Mouse (Mus musculus): ENCODE measurements around the gene Usp24. TPM values are rescaled to one million over a fixed set of nuclear protein-coding genes. Genes with fewer than 3 reads are reported as not detected.
"Not testable (repeated sequence)": the region's sequence is repeated elsewhere in the genome, so short reads cannot be mapped to it uniquely, and the experiment has no call there.

The Usp24 gene
- polyA plus RNA-seq, 1 experiment from 2014 or later = 9.7 TPM

DNA sequence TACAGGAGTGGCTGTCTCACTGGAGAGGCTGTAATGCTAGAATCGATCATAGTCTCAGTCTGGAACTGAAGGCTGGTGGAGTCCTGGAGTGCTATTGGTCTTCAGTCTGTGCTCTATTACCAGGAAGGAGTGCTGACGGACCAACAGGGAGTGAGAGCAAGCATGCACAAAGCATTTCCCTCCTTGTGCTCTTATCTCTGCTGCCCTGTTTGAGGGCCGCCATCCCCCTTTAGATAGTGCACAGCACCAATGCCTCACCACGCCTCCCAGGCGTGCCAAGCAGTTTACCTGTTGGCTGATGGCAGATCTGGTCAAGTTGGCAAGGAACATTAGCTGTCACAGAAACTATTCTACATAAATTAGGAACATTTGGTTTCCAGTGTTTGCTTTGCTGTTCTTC is 11.4 kb downstream of the Usp24 start:
- 0 out of 2 replicates have a peak, but pooled peaks cover 2% of the 10 kb centered on the region for H3K4me1 ChIP-seq
- H3K9ac ChIP-seq = no peak overlapping the region
- H3K9me3 ChIP-seq = no peaks in the 10 kb centered on the region
- WGBS = 90% methylated on average over 5 of the region's 5 CpGs
- no peak overlapping the region for H3K4me3 ChIP-seq
- H3K36me3 ChIP-seq (replicated peaks) = no peaks in the 10 kb centered on the region
- H3K4me2 ChIP-seq = no peak overlapping the region
- H3K27me3 ChIP-seq (replicated peaks) = no peaks in the 10 kb centered on the region
- no peak for ATAC-seq (replicated peaks)
- no peak overlapping the region for H3K27ac ChIP-seq

DNA sequence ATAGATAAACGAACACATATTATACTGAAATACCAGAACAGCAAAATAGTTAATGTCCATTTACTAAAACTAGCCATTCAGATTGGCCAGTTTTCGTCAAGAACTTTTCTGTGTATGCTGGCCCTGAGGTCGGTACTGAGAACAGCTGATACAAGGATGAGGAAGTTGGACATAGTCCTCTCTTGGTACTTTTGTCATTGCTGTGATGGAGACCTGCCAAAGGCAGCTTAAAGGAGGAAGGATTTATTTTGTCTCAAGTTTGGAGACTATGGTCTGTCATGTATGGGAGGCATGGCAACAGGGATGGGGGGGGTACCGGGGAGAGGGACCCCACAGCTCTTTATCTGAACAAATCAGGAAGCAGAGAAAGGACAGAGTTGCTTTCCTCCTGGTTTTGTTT is 12.7 kb downstream of the Usp24 start:
- Histone ChIP-seq H3K27me3 (replicated peaks) (no peaks in the 10 kb centered on the region), H3K27ac (no peak overlapping the region), H3K4me3 (no peak overlapping the region), H3K9me3 (no peaks in the 10 kb centered on the region), H3K4me2 (no peak overlapping the region), H3K36me3 (replicated peaks) (no peaks in the 10 kb centered on the region), H3K9ac (no peak overlapping the region), H3K4me1 (no peaks in the 10 kb centered on the region)
- 93% methylated on average over 4 of the region's 4 CpGs for WGBS
- no peak for ATAC-seq (replicated peaks)

DNA sequence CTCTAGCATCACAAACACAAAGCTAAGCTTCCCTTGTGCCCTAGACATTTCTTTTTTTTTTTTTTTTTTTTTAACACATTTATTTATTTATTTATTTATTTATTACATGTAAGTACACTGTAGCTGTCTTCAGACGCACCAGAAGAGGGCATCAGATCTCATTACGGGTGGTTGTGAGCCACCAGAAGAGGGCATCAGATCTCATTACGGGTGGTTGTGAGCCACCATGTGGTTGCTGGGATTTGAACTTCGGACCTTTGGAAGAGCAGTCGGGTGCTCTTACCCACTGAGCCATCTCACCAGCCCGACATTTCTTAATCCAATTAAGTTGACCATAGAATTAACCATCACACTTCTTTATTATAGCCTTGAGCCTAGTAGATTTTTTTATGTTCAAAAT is 13.2 kb downstream of the Usp24 start:
- H3K4me2 ChIP-seq; ATAC-seq (replicated peaks); H3K27me3 ChIP-seq (replicated peaks); H3K27ac ChIP-seq; H3K36me3 ChIP-seq (replicated peaks); H3K9me3 ChIP-seq; H3K4me3 ChIP-seq; H3K9ac ChIP-seq; H3K4me1 ChIP-seq: not testable (repeated sequence)
- WGBS = 90% methylated on average over 6 of the region's 6 CpGs

DNA sequence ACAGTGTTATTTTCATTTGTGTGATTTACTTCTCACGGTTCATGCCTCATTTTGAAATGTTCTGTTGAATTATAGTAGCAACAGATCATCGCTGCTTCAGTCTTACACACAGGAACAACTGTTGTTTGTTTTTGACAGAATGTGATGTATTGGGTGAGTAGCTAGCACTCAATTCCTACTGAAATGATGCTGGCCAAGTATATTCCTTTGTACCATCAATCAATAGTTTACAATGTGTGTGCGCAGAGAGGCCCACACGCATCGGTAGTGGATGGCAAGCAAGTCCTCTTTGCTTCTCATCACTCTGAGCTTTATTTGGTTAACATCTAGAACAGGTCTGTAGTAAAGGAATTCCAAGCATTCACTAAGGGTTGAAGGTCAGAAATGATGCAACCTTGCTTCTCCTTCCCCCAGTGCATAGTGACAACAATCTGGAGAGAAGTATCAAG is 14.4 kb downstream of the Usp24 start:
- H3K4me1 ChIP-seq = no peaks in the 10 kb centered on the region
- no peaks in the 10 kb centered on the region for H3K9me3 ChIP-seq
- no peak overlapping the region for H3K27ac ChIP-seq
- H3K4me2 ChIP-seq = no peak overlapping the region
- H3K4me3 ChIP-seq = no peak overlapping the region
- WGBS = 88% methylated on average over 5 of the region's 5 CpGs
- H3K9ac ChIP-seq = no peak overlapping the region
- ATAC-seq (replicated peaks) = no peak
- no peaks in the 10 kb centered on the region for H3K27me3 ChIP-seq (replicated peaks)
- no peaks in the 10 kb centered on the region for H3K36me3 ChIP-seq (replicated peaks)

DNA sequence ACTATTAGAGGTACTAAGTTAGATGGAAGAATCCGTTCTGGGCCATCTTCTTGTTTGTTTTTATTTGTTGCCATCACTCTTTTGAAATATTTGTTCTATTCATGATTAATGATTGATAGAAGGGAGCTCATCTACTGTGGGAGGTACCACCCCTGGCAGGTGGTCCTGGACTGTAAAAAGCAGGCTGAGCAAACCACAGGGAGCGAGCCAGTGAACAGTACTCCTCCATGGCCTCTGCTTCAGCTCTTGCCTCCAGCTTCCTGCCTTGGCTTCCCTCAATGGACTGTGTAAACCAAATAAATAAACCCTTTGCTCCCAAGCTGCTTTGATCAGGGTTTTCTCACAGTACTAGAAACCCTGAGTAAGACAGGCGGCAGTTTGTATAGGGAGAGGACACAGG is 17.1 kb downstream of the Usp24 start:
- no peaks in the 10 kb centered on the region for H3K27me3 ChIP-seq (replicated peaks)
- H3K9ac ChIP-seq = no peak overlapping the region

DNA sequence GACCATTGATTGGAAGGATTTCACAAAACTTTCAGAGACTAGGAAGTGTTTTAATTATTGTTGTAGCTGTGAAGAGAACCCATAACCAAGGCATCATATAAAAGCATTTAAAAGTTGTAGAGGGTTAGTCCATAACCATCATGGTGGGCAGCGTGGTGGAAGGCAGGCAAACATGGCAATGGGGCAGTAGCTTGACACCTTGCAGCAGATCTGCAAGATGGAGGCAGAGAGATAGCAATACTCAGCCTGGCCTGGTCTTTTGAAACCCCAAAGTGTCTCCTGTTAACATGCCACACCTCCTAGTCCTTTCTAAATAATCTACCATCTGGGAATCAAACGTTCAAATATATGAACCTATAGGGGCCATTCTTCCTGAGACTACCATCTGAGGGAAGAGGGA is 17.6 kb downstream of the Usp24 start:
- WGBS = 85% methylated on average over 2 of the region's 2 CpGs

More for the DNA sequence above, 17.1 kb downstream of the Usp24 start:
- no peaks in the 10 kb centered on the region for H3K36me3 ChIP-seq (replicated peaks)
- 81% methylated on average over 3 of the region's 3 CpGs for WGBS
- H3K4me3 ChIP-seq = no peak overlapping the region
- no peaks in the 10 kb centered on the region for H3K4me1 ChIP-seq
- no peak overlapping the region for H3K27ac ChIP-seq
- no peak for ATAC-seq (replicated peaks)
- no peaks in the 10 kb centered on the region for H3K9me3 ChIP-seq
- H3K4me2 ChIP-seq = no peak overlapping the region

DNA sequence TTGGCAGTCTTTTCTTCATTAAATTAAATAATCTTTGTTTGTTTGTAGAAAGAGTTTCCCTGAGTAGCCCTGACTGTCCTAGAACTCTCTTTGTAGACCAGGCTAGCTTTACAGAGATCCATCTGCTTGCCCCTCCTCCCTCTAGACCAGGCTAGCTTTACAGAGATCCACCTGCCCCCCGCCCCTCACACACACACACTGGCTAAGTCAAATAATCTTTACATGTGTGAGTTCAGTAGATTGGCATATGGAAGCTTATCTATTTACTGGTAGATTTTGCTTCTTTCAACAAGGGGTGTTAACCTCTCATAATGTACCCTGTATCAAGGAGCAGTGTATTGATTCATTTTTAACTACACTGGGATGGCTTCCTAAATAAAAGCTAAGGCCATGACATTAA is 19.8 kb downstream of the Usp24 start:
- Histone ChIP-seq H3K27me3 (replicated peaks) (no peaks in the 10 kb centered on the region), H3K9me3 (no peaks in the 10 kb centered on the region), H3K27ac (no peak overlapping the region), H3K4me1 (no peaks in the 10 kb centered on the region), H3K9ac (no peak overlapping the region), H3K4me2 (no peak overlapping the region), H3K4me3 (no peak overlapping the region), H3K36me3 (replicated peaks) (no peaks in the 10 kb centered on the region)
- WGBS = 89% methylated on average over 1 of the region's 1 CpGs
- ATAC-seq (replicated peaks) = no peak

More for the DNA sequence above, 17.6 kb downstream of the Usp24 start:
- Histone ChIP-seq H3K4me1 (no peaks in the 10 kb centered on the region), H3K4me3 (no peak overlapping the region), H3K9ac (no peak overlapping the region), H3K4me2 (no peak overlapping the region), H3K9me3 (no peaks in the 10 kb centered on the region), H3K36me3 (replicated peaks) (no peaks in the 10 kb centered on the region), H3K27me3 (replicated peaks) (no peaks in the 10 kb centered on the region), H3K27ac (no peak overlapping the region)
- no peak for ATAC-seq (replicated peaks)

DNA sequence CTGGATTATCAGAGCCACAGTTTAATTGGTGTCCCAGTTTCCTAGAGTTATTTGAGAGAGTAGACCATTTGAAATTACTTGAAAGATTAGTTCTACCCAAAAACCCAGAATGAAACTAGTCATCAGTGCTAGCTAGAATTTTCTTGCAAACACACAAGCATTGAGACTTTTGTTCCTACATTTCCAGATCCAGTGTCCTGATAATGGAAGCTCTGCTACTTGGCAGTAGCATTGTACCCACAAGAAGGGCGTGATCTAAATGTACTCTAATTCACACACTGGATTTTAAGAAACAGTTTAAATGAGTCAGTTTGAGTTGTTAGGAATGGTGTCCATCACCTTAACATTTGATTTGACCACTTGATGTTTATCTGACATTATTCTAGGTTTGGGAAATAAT is 31.7 kb downstream of the Usp24 start:
- H3K4me3 ChIP-seq = no peak overlapping the region
- no peaks in the 10 kb centered on the region for H3K9me3 ChIP-seq
- no peak overlapping the region for H3K4me2 ChIP-seq
- H3K27me3 ChIP-seq (replicated peaks) = no peaks in the 10 kb centered on the region
- no peak overlapping the region for H3K9ac ChIP-seq
- H3K4me1 ChIP-seq = no peaks in the 10 kb centered on the region
- WGBS = 95% methylated on average over 1 of the region's 1 CpGs
- H3K27ac ChIP-seq = no peak overlapping the region
- H3K36me3 ChIP-seq (replicated peaks) = peaks cover 25% of the 10 kb centered on the region; the same call in 1 of the 2 replicates
- no peak for ATAC-seq (replicated peaks)

DNA sequence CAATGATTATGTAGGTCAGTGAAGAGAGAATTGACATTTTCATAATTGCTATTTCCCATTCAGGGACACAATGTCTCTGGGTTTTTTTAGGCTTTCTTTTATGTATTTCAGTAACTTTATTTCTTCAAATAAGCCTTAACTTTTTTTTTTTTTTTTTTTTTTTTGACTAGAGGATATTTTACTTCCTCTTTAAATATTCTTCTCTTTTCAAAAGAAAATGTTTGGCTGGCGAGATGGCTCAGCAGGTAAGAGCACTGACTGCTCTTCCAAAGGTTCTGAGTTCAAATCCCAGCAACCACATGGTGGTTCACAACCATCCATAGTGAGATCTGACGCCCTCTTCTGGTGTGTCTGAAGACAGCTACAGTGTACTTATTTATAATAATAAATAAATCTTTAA is 39.0 kb downstream of the Usp24 start:
- not testable (repeated sequence) for ATAC-seq (replicated peaks); H3K9ac ChIP-seq; H3K4me1 ChIP-seq; H3K4me2 ChIP-seq; H3K27ac ChIP-seq; H3K27me3 ChIP-seq (replicated peaks); H3K4me3 ChIP-seq; H3K9me3 ChIP-seq
- 91% methylated on average over 2 of the region's 2 CpGs for WGBS
- H3K36me3 ChIP-seq (replicated peaks) = peaks cover 16% of the 10 kb centered on the region; the same call in 1 of the 2 replicates

DNA sequence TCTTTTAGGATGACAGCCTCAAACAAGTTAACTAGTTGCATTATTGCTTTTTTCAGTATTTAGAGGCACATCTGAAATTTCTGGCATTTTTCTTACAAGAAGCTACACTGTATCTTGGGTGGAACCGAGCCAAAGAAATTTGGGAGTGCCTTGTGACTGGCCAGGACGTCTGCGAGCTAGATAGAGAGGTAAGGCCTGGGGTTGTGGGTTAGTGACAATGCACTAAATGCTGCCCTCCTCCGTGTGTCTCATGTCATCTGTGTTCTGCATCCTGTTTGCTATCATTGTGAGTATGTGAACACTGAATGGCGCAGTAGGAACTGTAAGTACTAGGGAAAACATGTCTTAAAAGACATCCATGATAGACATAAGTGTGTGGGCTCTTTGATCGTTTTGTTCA is 54.0 kb downstream of the Usp24 start:
- Histone ChIP-seq H3K4me3 (no peak overlapping the region), H3K9ac (no peak overlapping the region), H3K4me1 (no peaks in the 10 kb centered on the region), H3K9me3 (no peaks in the 10 kb centered on the region), H3K27ac (no peak overlapping the region), H3K36me3 (replicated peaks) (peaks cover 18% of the 10 kb centered on the region), H3K27me3 (replicated peaks) (no peaks in the 10 kb centered on the region), H3K4me2 (no peak overlapping the region)
- no peak for ATAC-seq (replicated peaks)
- WGBS = 93% methylated on average over 6 of the region's 6 CpGs

DNA sequence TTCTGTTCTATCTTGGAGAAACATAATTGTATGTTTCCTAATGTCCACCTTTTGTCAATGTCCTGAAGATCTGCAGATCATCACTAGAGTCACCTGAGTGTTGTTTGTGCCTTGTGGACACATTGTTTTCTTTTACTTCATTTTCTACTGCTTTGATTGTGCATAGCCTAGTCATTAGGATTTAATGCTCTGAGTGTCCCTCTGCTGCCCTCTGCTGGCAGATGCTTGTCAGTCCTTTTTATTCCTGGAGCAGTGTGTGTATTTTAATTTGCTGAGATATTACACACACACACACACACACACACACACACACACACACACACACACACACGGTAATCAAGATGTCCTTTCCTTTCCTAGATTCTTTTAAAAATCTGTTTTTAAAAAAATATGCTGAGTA is 59.8 kb downstream of the Usp24 start:
- Histone ChIP-seq H3K4me3 (no peak overlapping the region), H3K36me3 (replicated peaks) (peaks cover 35% of the 10 kb centered on the region), H3K9ac (no peak overlapping the region), H3K9me3 (no peaks in the 10 kb centered on the region), H3K4me2 (no peak overlapping the region), H3K4me1 (no peaks in the 10 kb centered on the region), H3K27me3 (replicated peaks) (no peaks in the 10 kb centered on the region), H3K27ac (no peak overlapping the region)
- WGBS = 42% methylated on average over 1 of the region's 1 CpGs
- no peak for ATAC-seq (replicated peaks)

DNA sequence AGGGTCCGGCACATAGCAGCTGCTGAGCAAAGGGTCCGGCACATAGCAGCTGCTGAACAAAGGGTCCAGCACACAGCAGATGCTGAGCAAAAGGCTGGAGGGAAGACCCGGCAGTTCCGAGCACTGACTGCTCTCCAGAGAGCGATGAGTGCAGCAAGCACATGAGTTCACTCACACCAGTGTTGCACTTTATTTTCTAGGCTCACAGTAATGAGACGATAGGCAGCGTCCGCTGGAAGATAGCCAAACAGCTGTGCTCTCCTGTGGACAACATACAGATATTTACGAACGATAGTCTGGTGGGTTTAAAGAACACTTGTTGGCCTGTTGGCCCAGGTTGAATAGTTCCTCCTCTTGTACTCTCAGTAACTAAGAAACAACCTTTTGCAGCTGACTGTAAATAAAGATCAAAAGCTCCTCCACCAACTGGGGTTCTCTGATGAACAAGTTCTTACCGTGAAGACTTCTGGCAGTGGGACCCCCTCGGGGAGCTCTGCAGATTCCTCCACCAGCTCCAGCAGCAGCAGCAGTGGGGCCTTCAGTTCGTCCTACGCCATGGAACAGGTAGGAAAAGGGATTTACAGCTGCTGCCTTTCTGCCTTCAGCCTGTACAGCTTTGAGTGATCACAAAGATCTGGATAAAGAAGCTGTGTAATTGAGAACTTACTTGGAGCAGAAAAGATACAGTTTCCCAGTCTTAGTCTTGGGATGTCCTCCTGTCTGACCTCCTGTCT is 63.0 kb downstream of the Usp24 start:
- H3K36me3 ChIP-seq (replicated peaks) = peaks cover 40% of the 10 kb centered on the region
- H3K9ac ChIP-seq = no peak overlapping the region
- no peak overlapping the region for H3K4me2 ChIP-seq
- ATAC-seq (replicated peaks) = no peak
- H3K9me3 ChIP-seq = no peaks in the 10 kb centered on the region
- WGBS = 80% methylated on average over 14 of the region's 14 CpGs
- no peak overlapping the region for H3K4me3 ChIP-seq
- no peaks in the 10 kb centered on the region for H3K4me1 ChIP-seq
- H3K27ac ChIP-seq = no peak overlapping the region
- no peaks in the 10 kb centered on the region for H3K27me3 ChIP-seq (replicated peaks)

DNA sequence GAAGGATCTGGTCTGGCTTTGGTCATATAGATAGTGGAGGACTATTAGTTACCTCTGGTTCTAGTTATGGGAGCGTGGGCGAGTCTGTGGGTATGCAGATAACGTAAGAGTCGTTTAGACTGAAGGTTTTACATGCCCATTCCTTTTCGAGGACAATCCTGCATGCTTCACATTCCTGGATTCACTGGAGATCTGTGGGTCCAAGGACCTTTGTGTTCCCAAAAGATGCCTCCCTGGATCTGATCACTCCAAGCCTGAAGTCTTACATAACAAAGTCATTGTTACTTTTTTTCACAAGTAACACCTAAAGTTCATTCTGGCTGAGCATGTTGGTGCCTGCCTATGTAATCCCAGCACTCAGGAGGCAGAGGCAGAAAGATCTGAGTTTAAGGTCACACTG is 65.1 kb downstream of the Usp24 start:
- Histone ChIP-seq H3K9ac (no peak overlapping the region), H3K4me3 (no peak overlapping the region), H3K4me1 (no peaks in the 10 kb centered on the region), H3K27ac (no peak overlapping the region), H3K36me3 (replicated peaks) (peaks cover 40% of the 10 kb centered on the region), H3K9me3 (no peaks in the 10 kb centered on the region), H3K27me3 (replicated peaks) (no peaks in the 10 kb centered on the region), H3K4me2 (no peak overlapping the region)
- WGBS = 93% methylated on average over 5 of the region's 5 CpGs
- no peak for ATAC-seq (replicated peaks)
